Mouse (Mus musculus) spleen, adult 12 weeks (tissue): ENCODE data around the gene P4hb.
"Not testable (repeated sequence)": the region's sequence is repeated elsewhere in the genome, so short reads cannot be mapped to it uniquely, and the experiment has no call there.

Source experiments
- DNase-seq: peaks from one replicate; pipeline ENCODE4 v3.0.0; 2022; ENCODE audit warnings: low spot score

Gene P4hb

DNA sequence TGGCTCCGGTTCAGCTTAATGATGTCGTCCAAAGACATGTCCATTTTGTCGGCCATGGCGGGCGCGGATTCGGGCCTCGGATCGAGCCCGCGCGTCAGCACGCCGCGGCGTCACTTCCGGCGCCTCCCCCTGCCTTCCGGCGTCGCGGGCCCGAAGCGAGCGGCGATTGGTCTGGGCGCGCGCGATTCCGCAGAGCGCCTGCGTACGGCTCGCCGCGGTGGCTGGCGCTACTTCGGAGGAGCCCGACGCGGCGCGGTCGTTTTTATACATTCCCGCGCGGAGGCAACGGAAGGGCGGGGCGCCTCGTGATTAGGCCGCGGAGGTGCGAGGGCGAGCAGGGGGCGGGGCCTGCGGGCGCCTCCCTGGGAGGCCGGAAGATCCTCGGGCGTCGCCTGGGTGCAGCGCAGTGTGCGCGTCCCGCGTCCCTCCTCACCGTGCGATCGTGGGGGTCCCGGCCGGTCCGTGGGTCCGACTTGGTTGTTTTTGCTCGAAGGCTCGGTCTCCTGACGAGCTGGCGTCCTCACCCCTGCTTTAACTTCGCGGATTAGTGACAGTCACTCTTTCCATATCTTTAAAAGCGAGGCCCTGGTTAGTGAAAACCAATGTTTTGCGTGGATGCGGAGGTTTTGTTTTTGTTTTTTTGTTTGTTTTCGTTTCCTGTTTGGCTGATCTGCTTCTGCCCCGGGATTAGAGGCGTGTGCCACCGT lies 25.4 kb upstream of the P4hb start, which contains the start of the genes Alyref and Anapc11:
TSS of gene Alyref (minus strand) at position 83 of the 707 bp plus-strand sequence.
TSS of gene Anapc11 (plus strand) at position 139 of the 707 bp plus-strand sequence.
- DNase-seq: peak; percentile 89

DNA sequence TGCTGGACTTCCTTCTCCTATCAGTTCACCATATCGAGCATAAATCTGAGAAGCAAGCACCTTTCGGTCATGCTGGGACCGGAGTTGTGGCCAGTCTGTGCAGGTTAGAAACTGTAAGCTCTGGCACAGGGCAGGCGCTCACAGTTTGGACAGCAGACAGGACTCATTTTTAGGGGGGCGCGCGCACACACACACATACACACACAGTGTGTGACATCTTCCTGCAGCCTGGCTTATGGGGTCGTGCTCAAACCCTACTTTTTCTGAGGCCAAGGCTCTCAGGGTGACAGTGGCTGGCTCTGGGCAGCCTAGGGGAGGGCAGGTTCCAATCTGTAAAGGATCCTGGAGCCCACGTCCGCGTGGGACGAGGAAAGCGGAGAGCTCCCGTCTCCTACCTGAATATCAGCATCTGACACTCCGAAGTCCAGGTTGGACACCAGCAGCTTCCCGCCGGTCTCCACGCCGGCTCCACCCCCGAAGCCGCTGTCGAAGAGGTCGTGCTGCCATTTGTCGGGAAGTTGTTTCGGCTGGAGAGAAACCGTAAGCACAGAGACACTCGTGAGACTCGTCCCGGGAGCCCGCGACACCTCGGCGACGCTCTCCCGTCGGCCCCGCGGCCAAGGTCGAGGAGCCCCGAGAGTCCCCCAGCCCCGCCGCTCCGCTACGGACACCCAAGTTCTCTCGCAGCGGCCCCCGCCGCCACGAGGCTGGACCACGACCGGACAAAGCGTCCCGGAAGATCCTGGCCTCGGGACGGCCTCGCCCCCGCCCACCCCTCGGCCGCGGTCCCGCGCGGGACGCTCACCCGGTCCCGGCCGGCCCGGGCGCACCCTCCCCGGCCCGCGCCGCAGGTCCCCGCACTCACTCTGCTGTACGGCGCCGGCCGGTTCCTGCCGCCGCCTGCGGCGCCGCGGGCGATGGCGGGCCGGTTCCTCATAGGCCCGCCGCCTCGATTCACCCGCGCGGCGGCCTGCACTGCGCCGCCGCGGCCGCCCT lies 24.5 kb upstream of the P4hb start:
- DNase-seq: no peak

DNA sequence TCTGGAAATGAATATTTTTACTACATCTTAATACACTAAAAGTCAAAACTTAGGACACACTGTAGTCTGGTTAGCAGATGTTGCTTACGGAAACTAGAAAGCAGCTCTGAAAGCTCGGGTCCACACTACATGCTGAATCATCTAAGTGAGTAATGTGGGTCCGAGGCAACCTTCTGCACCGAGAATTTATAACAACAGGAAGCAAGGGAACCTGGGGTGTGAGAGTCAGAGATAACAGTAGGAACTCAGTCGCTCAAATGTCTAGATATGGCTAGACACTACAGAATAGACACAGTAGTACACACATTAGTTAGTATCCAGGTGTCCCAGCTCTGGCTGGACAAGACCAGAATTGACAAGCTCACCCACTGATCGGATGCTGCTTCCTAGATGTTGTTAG lies 15.5 kb upstream of the P4hb start:
- no peak for DNase-seq

DNA sequence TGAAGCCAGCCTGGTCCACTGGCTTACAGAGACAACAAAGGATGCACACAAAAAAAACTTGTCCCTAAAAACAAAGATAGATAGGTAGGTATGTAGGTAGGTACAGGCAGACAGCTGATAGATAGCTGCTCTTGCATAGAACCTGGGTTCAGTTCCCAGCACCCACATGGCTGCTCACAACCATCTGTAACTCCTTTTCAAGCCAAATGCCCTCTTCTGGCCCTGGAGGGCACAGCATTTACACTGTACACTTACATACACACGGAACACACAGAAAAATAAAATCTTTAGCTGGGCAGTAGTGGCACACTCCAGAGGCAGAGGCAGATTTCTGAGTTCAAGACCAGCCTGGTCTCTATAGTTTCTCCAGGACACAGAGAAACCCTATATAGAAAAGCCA lies 10.9 kb upstream of the P4hb start:
- no peak for DNase-seq

DNA sequence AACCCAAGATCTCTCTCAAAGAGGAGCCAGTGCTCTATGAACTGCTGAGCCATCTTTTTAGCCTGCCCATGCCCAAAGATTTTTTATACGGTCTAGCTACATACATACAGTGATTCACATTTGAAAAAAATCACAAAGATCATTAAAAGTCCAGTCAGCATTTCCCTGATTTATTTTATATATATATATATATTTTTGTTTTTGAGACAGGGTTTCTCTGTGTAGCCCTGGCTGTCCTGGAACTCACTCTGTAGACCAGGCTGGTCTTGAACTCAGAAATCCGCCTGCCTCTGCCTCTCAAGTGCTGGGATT lies 9.9 kb upstream of the P4hb start:
- not testable (repeated sequence) for DNase-seq

DNA sequence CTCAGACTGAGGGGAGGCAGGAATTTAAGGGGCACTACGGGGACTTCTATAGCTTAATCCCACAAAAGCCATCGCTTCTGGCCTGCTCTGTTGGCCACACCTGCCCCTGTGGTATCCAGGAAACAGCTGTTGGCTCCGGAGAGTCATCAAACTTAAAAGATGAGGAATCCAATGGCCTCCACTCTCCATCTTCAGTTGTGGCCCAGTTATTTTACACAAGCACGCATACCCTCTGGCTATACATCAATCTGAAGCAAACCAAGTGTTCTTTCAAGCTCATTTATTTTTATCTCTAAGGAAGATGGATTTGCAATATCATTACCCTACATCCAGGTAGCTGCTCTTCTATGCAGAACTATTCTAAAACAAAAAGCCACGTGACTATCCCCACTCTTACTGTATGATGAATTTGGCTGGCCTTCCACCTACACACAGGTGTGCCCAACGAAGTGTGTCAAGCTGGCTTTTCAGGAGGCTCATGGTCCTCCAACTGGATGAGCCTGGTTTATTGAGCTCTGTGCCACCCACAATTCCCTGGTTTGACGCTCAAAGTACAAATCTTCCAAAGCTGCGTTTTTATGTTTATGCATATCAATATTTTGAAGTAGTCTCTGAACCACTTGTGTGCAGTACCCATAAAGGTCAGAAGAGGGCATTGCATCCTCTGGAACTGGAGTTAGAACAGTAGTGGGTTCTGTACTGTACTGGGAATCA lies 9.4 kb upstream of the P4hb start:
- peak; percentile 43 for DNase-seq

DNA sequence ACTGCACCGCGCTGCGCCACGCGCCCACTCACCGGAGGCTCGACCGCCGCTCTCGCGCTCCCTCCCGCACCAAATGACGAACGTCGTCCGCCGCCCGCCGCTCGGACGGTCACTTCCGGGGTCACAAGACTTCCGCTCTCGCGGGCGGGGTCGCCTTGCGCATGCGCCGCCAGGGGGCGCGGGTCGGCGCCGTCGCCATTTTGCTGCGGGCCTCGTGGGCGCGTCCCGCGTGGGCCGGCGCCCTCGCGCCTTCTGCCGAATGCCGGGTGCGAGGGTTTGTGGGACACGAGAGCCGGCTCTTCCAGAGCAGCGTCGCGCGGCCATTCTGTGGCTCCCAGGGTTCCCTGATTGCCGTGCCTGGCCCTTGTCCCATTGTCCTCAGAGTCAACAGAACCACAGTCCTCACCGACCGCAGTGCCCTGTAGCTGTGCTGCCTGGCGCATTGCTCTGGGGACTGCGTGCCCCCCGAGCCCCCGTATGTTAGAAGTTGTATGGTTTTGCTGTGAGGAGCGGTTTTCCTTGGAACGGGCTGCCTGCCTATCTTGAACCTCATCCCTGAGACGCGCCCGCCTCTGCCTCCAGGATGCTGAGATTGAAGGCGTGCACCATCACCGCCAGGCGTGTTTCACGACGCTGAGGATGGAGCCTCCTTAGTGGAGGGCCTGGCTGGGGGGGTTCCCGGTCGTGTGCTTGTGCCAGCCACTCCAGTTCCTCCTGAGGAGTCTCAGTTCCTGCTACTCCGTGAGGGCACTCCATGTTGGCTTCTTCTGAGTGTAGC lies 8.6 kb upstream of the P4hb start, which contains the start of gene Arhgdia:
TSS of gene Arhgdia (minus strand) at position 135 of the 778 bp plus-strand sequence.
- DNase-seq: peak; percentile 83

DNA sequence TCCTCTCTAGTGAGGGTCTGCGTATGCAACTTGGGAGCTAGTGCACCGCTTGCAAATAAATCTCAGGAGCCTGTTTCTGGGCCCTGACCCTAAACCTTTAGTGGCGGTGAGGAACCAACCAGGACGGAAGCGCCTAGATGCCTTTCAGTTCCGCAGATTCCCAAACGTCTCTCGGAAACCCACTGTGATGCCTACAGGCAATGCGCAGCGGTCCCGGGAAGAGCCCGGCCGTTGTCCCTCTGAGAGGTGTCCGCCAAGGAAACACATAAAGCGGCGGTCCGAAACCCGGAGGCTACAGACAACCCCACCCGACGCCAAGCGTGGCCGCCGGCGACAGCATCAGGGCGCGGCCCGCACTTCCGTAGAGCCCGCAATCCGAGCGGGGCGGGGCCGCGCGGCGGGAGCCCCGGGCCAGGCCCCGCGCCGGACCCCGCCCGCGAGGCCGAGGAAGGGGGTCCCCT lies 7.8 kb upstream of the P4hb start:
- peak; percentile 51 for DNase-seq

DNA sequence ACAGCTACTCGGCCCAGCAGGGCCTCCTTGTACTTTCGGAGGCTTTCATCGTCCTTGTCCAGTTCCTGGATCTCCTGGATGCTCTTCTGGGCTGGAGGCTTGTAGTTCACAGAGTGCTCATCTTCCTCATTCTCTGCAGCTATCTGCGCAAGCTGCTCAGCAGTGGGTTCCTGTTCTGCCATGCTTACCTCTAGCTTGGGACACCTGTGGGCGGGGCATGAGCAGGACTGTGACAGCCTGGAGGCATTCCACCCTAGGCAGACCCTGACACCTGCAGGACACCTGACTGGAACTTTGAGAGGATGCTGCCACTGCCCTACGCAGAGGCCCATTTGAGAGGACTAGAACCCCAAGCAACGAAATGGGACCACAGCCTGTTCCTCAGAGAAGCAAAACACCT lies 7.1 kb upstream of the P4hb start:
- no peak for DNase-seq

DNA sequence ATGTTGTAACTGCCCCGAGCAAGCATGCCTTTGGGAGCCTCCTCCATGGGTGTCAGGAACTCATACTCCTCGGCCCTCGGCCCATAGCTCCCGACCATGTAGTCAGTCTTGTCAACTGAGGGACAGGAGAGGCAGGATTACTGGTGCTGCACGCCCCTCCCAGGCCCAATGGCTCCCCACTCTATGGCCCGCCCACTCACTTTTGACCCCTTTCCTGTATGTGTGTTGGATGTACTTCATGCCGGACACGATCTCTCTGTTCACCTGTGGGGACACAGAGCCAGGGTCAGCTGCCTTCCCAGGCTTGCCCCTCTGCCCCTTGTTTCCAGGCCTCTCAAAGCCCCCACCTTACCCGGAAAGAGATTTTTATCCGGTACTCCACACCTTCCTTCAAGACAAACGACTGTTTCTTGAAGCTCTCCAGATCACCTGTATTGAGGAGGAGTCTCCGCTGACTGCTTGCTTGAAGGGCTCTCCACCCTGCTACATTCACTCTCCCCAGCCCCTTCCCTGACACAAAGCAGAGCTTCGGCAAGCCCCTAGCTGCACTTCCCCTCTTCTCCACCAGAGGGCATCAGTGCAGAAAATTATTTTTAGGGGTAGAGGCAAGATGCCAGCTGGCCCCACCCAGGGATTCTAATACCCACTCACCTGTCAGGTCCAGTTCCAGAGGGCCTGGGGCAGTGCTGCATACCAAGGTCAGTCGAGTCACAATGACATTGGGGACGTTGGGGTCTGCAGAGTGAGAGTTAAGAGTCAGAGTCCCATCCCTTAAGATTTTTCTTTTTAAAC lies 6.5 kb upstream of the P4hb start:
- peak; percentile 73 for DNase-seq

DNA sequence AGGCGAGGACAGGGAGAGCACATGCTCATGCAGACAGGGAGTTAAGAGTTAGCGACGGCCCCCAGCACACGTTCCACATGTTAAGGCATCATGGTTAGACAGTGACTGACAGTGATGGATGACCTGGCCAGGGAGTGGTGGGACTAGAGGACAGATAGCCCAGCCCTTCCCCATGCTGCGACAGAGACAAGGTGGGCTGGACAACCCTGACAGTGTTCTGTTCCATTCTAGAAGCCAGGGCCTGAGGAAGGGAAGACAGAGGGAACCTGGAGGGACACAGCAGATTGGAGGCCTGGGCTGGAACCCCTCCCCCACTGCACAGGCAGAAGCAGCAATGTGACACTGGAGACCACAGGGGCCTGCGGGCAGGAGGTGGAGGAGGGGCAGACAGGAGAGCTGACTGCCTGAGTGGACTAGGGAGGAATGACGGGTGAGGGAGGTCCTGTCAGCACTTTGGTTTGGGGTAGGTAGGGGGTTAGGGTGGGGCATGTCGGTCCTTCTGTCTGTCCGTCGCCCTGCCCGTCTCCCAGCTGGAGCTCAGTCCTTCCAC lies 5.7 kb upstream of the P4hb start:
- no peak for DNase-seq

DNA sequence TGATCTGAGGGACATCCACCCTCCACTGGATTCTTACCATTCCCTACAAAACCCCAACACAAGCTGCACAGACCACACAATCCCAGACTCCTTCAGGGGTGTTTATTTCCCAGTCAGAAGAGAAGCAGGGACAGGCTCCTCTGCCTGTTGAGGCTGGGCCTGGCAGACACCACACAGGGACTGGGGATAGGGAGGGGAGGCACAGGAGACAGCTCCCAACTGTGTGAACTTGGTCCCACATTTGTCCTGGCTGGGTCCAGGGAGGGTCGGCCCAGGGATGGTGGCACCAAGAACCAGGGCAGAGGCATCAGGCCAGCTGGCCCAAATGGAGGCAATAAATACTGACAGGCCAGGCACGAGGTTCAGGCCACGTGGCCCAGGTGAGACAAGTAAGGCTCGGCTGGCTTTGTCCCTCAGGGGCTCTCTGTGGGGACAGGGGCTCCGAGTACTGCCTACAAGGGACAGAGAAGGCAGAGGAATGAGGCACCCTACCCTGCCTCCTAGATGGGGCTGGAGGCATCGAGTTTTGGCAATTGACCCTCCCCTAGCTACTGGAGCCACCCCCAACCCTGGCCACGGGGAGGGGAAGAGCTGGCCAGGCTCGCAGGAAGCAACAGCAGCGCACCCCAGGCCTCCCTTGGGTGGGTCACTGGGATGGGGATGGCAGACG lies 5.1 kb upstream of the P4hb start:
- no peak for DNase-seq

DNA sequence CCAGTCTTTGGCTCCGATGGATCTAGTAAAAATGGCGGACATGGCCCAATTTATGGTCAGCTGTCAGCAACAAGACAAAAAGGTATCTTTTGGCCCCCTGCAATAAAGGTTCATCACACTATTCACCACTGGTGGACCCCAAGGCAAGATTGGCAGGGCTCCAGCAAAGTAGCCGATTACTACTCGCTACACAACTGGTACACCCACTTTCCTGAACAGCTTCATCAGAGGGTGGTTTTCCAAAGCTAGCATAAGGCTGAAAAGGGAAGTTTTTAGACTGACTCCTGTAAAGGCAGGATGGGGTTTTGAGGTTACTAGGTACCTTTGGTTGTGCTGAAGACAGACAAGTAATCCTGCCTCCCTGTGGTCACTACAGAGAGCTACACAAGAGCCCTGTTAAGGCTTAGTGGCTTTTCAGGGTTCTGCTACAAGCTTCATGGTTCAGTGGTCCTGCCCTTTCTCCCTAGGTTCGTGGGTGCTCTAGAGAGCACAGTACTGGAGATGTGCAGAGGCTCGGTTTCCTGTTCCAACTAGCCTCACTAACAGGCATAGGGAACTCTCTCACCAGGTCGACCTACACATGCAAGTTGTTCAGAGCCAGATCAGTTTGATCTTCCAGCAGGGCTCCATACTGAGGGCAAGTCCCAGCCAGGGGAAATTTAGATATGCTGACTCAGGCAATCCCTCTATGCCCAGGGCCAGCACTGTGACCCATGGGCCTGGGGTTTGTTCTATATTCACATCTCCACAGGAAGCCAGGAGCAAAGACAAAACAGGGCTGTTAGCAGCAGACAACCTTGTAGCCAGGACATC lies 4.4 kb upstream of the P4hb start:
- DNase-seq: no peak

DNA sequence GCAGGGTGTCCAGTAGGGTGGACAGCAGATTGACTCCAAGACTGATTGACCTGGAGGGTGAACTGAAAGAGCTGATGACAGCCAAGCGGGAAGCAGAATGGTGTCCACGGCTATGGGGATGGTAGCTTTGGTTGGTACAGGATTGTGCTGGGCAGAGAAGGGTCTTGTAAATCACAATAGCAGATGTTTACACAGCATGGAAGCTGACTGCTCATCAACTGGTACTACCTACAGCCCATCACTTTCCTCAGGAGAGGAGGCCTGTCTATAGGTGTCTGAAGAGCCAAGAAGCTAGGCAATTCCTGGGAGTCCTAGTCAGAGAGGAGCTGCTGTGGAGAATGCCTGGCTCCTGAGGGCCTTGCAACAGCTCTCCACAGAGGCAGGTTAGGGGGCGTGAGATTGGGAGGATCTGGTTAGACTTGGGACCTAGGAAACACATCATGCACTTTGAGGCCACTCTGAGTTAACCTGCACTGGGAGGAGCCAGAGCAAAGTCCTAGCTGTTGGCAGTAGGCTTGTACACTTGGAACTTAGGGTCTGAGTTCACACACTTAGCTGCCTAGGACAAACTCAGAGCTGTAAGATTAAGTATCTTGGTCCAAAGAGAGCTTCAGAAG lies 3.4 kb upstream of the P4hb start:
- DNase-seq: no peak

DNA sequence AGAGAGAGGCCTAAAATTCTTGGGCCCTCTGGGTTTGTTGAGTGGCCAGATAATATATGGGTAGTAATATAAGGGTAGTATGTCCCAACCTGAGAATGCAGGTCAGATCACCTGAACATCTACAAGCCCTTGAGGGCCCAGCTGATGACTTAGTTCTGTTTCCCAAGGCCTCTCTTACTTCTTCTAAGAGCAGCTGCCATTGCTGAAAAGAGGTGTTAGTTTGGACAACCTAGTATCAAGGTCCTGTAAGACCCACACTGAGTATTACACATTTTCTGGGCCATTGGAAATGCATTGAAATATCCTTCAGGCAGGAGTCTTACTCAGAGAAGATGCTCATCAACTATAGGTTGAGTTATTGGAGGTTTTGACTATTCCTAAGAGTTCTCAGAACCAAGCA lies 2.9 kb upstream of the P4hb start:
- no peak for DNase-seq

DNA sequence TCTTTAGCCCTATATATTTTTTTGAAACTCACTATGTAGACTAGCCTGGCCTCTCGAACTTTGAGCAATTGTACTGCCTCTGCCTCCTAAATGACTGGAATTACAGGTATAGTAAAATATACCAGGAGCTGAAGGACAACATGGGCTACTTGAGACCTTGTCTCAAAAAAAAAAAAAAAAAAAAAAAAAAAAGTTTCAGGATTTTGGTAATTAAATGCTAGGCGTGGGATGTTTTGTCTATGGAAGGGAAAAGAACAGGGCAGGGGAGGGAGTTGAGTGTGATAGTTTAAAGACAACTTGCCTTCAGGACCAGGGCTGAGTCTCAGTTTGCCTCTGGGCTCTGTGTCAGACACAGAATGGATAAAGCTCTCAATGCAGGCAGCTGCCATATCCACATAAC lies 2.0 kb upstream of the P4hb start:
- DNase-seq: no peak

DNA sequence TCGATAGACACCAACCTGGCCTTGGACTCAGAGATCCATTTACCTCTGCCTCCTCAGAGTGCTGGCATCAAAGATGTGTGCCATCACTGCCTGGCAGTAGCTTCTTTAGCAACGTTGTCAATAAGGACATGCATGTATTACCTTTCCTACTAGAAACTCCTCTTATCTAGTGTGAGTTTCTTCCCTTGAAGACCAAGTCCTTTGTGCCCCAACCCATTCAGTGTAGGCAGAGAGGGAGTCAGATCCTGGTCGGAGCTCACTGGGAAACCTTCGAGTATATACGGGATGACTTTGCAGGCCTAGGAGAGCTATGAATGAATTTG lies 1.2 kb upstream of the P4hb start:
- no peak for DNase-seq

DNA sequence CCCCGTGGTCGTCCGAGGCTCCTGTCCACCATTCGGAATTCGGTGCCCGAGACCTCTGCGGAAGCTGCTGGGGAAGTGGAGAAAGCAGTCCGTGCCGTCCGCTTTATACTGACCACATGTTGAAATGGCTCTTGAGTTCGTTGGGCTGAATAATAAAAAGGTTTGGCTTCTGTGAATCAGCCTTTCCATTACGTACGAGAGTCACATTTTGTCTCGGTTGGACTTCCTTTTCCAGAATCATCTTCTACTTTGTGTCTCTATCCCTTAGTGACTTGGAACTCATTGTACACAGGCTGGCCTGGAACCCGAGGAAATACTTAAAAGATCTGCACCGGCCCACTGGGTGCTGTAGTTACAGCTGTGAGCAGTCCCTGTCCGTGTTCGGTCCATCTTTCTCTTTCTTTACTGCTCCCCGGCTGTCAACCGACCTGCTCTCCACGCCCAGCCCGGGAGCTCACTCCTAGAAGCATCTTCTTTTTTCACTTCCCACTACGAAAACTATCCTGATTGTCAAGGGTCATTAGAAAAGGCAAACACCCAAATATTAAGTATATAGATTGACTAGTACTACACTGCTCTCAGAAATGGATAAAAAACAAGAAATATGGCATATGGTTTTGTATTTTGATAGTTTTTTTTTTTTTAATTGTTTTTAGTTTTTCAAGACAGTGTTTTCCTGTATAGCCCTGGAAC lies 678 bp upstream of the P4hb start:
- DNase-seq: no peak
